Mouse (Mus musculus) olfactory bulb, adult 2 months (tissue): ENCODE measurements around the gene Crmp1.

Experiments
- CTCF ChIP-seq: fragments of 200-500 bp; IDR thresholded peaks from 2 replicates; pipeline ENCODE4 v1.5.1; 2012; ENCODE audit warnings: low read depth, mild to moderate bottlenecking, low read length, moderate library complexity; ENCODE audit not compliant: insufficient read depth
- POLR2A ChIP-seq: fragments of 200-500 bp; IDR thresholded peaks from 2 replicates; pipeline ENCODE4 v1.6.1; 2012; ENCODE audit warnings: mild to moderate bottlenecking, low read depth, low read length, moderate library complexity; ENCODE audit not compliant: insufficient read depth

- TF ChIP-seq POLR2A (no peak), CTCF (no peak)
Measured at GRCm38 (mm10) chr5:37215276-37215675, 26.5 kb upstream of the Crmp1 start.
